In genomic region chr15:8168591-8169265, GRCm38 (mm10) we compare ENCODE assay signal across 8 mouse cellular contexts. TPM values are rescaled to one million over a fixed set of nuclear protein-coding genes. Genes with fewer than 3 reads are reported as not detected.
A peak's percentile ranks its signal among the peaks of the same experiment; 100 is the strongest.
DNase-seq lines count a peak whose midpoint lies in the region; ATAC-seq lines count a peak whose summit lies in the region.

TSS of gene Cplane1 (plus strand) at chr15:8169106.

- H3K79me2 ChIP-seq in macrophage (ENCODE audit: inconsistent target), result no peaks in the 10 kb centered on the region

- H3K9ac ChIP-seq in hindbrain, embryonic 16.5 days (ENCODE audit: low read depth, low read length), result peak within 1 kb of the TSS; percentile 99

- H3K4me3 ChIP-seq in hindbrain, embryonic 16.5 days (ENCODE audit: low read length), result peak within 1 kb of the TSS; percentile 98
- peak within 1 kb of the TSS; percentile 72 for H3K4me3 ChIP-seq in macrophage (ENCODE audit: inconsistent target)

- H3K4me1 ChIP-seq in hindbrain, embryonic 16.5 days (ENCODE audit: control insufficient read depth, insufficient read depth, low read depth, low read length), result peaks cover 12% of the 10 kb centered on the region

- peak within 1 kb of the TSS; percentile 81 for H3K4me2 ChIP-seq in hindbrain, embryonic 16.5 days (ENCODE audit: low read length)

- H3K27ac ChIP-seq in hindbrain, embryonic 16.5 days (ENCODE audit: low read depth, low read length), result peak within 1 kb of the TSS; percentile 93
- 0 out of 2 replicates have a peak within 1 kb of the TSS, but pooled peaks have one; percentile 7 for H3K27ac ChIP-seq in macrophage

- under 1% methylated on average over 28 of the region's 47 CpGs for WGBS in hindbrain, embryonic 16.5 days
- WGBS in macrophage (ENCODE audit: missing documents), result 0% methylated on average over 42 of the region's 47 CpGs

- no peaks in the 10 kb centered on the region for H3K9me3 ChIP-seq in hindbrain, embryonic 16.5 days (ENCODE audit: control insufficient read depth, low read length)

- peak; percentile 99 for ATAC-seq in hindbrain, embryonic 16.5 days

- H3K27me3 ChIP-seq in hindbrain, embryonic 16.5 days (replicated peaks; ENCODE audit: control insufficient read depth, insufficient read depth, low read length), result no peaks in the 10 kb centered on the region

- DNase-seq in R1 (ENCODE audit: low read depth, low spot score), result peak; percentile 90
- DNase-seq in cerebellum, postnatal 25 days, result peak; percentile 94 to 99
- DNase-seq in frontal cortex, postnatal 36 days (ENCODE audit: low spot score in 2 of 2), result peak; percentile 92 to 93
- peak; percentile 93 to 96 for DNase-seq in left cerebral cortex, adult 18-20 months (ENCODE audit: low spot score in 2 of 2)
- DNase-seq in right cerebral cortex, adult 18-20 months, result peak; percentile 94
- DNase-seq in urinary bladder, postnatal 10 days (ENCODE audit: low spot score), result peak; percentile 69

- peaks cover 6% of the 10 kb centered on the region; the same call in 1 of the 2 replicates for H3K36me3 ChIP-seq in hindbrain, embryonic 16.5 days (ENCODE audit: control insufficient read depth, insufficient read depth, low read length)
- no peaks in the 10 kb centered on the region for H3K36me3 ChIP-seq in macrophage (ENCODE audit: inconsistent target)

RNA-seq across cellular contexts. Expression of gene Cplane1, which starts in this region (rescaled TPM):
- polyA plus RNA-seq in hindbrain, embryonic 16.5 days (2015; fragmentation: Nextera tagmentation; extraction: Ambion mirVana), result 11.6 and 13.2 TPM in 2 replicates
- 10 to 100 TPM; 26.3 to 30.5 TPM for total RNA-seq in left cerebral cortex, adult 18-20 months (2021)
- total RNA-seq in macrophage (2018; cell fraction: chromatin; rRNA removed), result 10 to 100 TPM; 21.5 to 90.4 (median 66.0) TPM
- 1 to 10 TPM; 3.0 to 7.4 (median 5.0) TPM for total RNA-seq in macrophage (2018; cell fraction: cytosol; rRNA removed)
- 10 to 100 TPM; 13.0 to 51.2 (median 27.4) TPM for total RNA-seq in macrophage (2018; cell fraction: nucleus; rRNA removed)
- 2.9 to 3.2 TPM (median 3.1 TPM) in 3 replicates for polyA plus RNA-seq in macrophage (2018)

Comparison
In these comparisons a context has a peak if more than half of its experiments do, and no peak if none do; other contexts are left out.
1. Peak in every context shown above with its lines: DNase-seq, ATAC-seq, H3K4me3 ChIP-seq and H3K27ac ChIP-seq.